Mouse (Mus musculus): Measurements from ENCODE around the gene Rpl36al. TPM values are rescaled to one million over a fixed set of nuclear protein-coding genes. Genes with fewer than 3 reads are reported as not detected.

Gene Rpl36al
- polyA plus RNA-seq, 1 experiment from 2014 or later: 316 TPM

- Histone ChIP-seq H3K4me1 (no peaks in the 10 kb centered on the region), H3K4me3 (no peak overlapping the region), H3K9ac (replicated peaks) (no peak overlapping the region), H3K9me3 (no peaks in the 10 kb centered on the region), H3K27ac (replicated peaks) (no peak overlapping the region), H3K27me3 (no peaks in the 10 kb centered on the region), H3K36me3 (no peaks in the 10 kb centered on the region), H3K4me2 (replicated peaks) (no peak overlapping the region)
- no peak for ATAC-seq (replicated peaks)
- WGBS: 79% methylated on average over 6 of the region's 6 CpGs
Measured at GRCm38 (mm10) chr12:69143460-69143859, 40.4 kb downstream of the Rpl36al start.

GRCm38 (mm10) chr12:69139841-69140240 lies 44.0 kb downstream of the Rpl36al start:
- ATAC-seq (replicated peaks): no peak; the same call in 1 of the 2 replicates
- H3K27ac ChIP-seq (replicated peaks): no peak overlapping the region
- H3K36me3 ChIP-seq: no peaks in the 10 kb centered on the region
- H3K4me1 ChIP-seq: no peaks in the 10 kb centered on the region
- H3K4me3 ChIP-seq: no peak overlapping the region
- no peak overlapping the region for H3K9ac ChIP-seq (replicated peaks)
- WGBS: 91% methylated on average over 7 of the region's 7 CpGs
- no peak overlapping the region for H3K4me2 ChIP-seq (replicated peaks)
- H3K27me3 ChIP-seq: no peaks in the 10 kb centered on the region
- no peaks in the 10 kb centered on the region for H3K9me3 ChIP-seq

- no peak overlapping the region for H3K4me3 ChIP-seq
- H3K36me3 ChIP-seq: no peaks in the 10 kb centered on the region
- no peaks in the 10 kb centered on the region for H3K9me3 ChIP-seq
- 83% methylated on average over 3 of the region's 3 CpGs for WGBS
- ATAC-seq (replicated peaks): no peak
- H3K9ac ChIP-seq (replicated peaks): no peak overlapping the region
- H3K27ac ChIP-seq (replicated peaks): no peak overlapping the region
- H3K4me1 ChIP-seq: no peaks in the 10 kb centered on the region
- H3K4me2 ChIP-seq (replicated peaks): no peak overlapping the region
- H3K27me3 ChIP-seq: no peaks in the 10 kb centered on the region
Measured at GRCm38 (mm10) chr12:69139201-69139600, 44.7 kb downstream of the Rpl36al start.

Small RNA genes within 50 kb of the gene (microRNA-seq; reads per million reads assigned to microRNA genes)
- gene Gm47287: not detected
- gene Gm47295: 1.5 reads per million

Other genes starting within 250 kb of the Rpl36al start
- gene Rps29, start 24.9 kb downstream of the Rpl36al start, polyA plus RNA-seq (2015; fragmentation: Nextera tagmentation; extraction: Ambion mirVana): 1,221 and 1,345 TPM in 2 replicates
- gene Lrr1, start 15.3 kb downstream of the Rpl36al start, polyA plus RNA-seq (2015; fragmentation: Nextera tagmentation; extraction: Ambion mirVana): 12.0 and 13.1 TPM in 2 replicates
- gene Mgat2, start 74 bp upstream of the Rpl36al start, polyA plus RNA-seq (2015; fragmentation: Nextera tagmentation; extraction: Ambion mirVana): 40.2 and 40.5 TPM in 2 replicates
- gene Gm49383, start 13.0 kb upstream of the Rpl36al start, polyA plus RNA-seq (2015; fragmentation: Nextera tagmentation; extraction: Ambion mirVana): 21.5 and 25.7 TPM in 2 replicates
- gene Dnaaf2, start 14.3 kb upstream of the Rpl36al start, polyA plus RNA-seq (2015; fragmentation: Nextera tagmentation; extraction: Ambion mirVana): 10.1 and 10.9 TPM in 2 replicates
- 18.1 and 19.3 TPM in 2 replicates for gene Gm49384, start 20.2 kb upstream of the Rpl36al start, polyA plus RNA-seq (2015; fragmentation: Nextera tagmentation; extraction: Ambion mirVana)
- 10.0 and 10.7 TPM in 2 replicates for gene Pole2, start 44.1 kb upstream of the Rpl36al start, polyA plus RNA-seq (2015; fragmentation: Nextera tagmentation; extraction: Ambion mirVana)
- gene Klhdc1, start 57.1 kb upstream of the Rpl36al start, polyA plus RNA-seq (2015; fragmentation: Nextera tagmentation; extraction: Ambion mirVana): 9.7 and 10.5 TPM in 2 replicates
- gene Klhdc2, start 112.6 kb upstream of the Rpl36al start, polyA plus RNA-seq (2015; fragmentation: Nextera tagmentation; extraction: Ambion mirVana): 288 and 290 TPM in 2 replicates
- 91.3 and 91.8 TPM in 2 replicates for gene Nemf, start 173.1 kb upstream of the Rpl36al start, polyA plus RNA-seq (2015; fragmentation: Nextera tagmentation; extraction: Ambion mirVana)
- gene Arf6, start 188.1 kb upstream of the Rpl36al start, polyA plus RNA-seq (2015; fragmentation: Nextera tagmentation; extraction: Ambion mirVana): 32.1 and 33.0 TPM in 2 replicates
- 1.0 and 1.1 TPM in 2 replicates for gene Gm9887, start 188.4 kb upstream of the Rpl36al start, polyA plus RNA-seq (2015; fragmentation: Nextera tagmentation; extraction: Ambion mirVana)